Mouse (Mus musculus) forebrain, embryonic 11.5 days (tissue): ENCODE measurements around the gene Mecr. TPM values are rescaled to one million over a fixed set of nuclear protein-coding genes. Genes with fewer than 3 reads are reported as not detected.

Experiments used
- ATAC-seq: fragments of 200-750 bp; cut with Nextera tagmentation; replicated peaks from 2 replicates; pipeline ENCODE4 v1.8.0; 2017; ENCODE audit warnings: moderate TSS enrichment; ENCODE audit not compliant: low FRiP score
- DNase-seq: peaks from one replicate; pipeline ENCODE4 v3.0.0-alpha.2; 2017; ENCODE audit warnings: low spot score
- H3K27ac ChIP-seq: fragments of 300-500 bp; sonication (generic); 2 replicates; pipeline ENCODE4 v1.5.1; 2014; ENCODE audit warnings: low read depth, low read length
- H3K27me3 ChIP-seq: fragments of 300-500 bp; sonication (generic); 2 replicates; pipeline ENCODE4 v1.6.1; 2014; ENCODE audit warnings: mild to moderate bottlenecking, low read length, mixed read lengths; ENCODE audit not compliant: control insufficient read depth, insufficient read depth
- H3K36me3 ChIP-seq: fragments of 300-500 bp; sonication (generic); 2 replicates; pipeline ENCODE4 v1.6.1; 2014; ENCODE audit warnings: mild to moderate bottlenecking, low read length, moderate library complexity, mixed read lengths; ENCODE audit not compliant: control insufficient read depth, insufficient read depth
- H3K4me1 ChIP-seq: fragments of 300-500 bp; sonication (generic); replicated peaks from 2 replicates; pipeline ENCODE4 v1.6.1; 2014; ENCODE audit warnings: low read length, mixed read lengths; ENCODE audit not compliant: control insufficient read depth, insufficient read depth
- H3K4me2 ChIP-seq: fragments of 300-500 bp; sonication (generic); 2 replicates; pipeline ENCODE4 v1.6.1; 2014; ENCODE audit warnings: low read depth, mild to moderate bottlenecking, low read length, moderate library complexity, mixed read lengths; ENCODE audit not compliant: severe bottlenecking
- H3K4me3 ChIP-seq: fragments of 300-500 bp; sonication (generic); 2 replicates; pipeline ENCODE4 v1.5.1; 2014; ENCODE audit warnings: low read depth, low read length
- H3K9ac ChIP-seq: fragments of 300-500 bp; sonication (generic); 2 replicates; pipeline ENCODE4 v1.6.1; 2014; ENCODE audit warnings: low read length
- H3K9me3 ChIP-seq: fragments of 300-500 bp; sonication (generic); 2 replicates; pipeline ENCODE4 v1.6.1; 2016; ENCODE audit warnings: low read length, mixed read lengths; ENCODE audit not compliant: control insufficient read depth
- WGBS: fragments of 180-500 bp; shearing (Covaris S2); extraction: QIAGEN DNeasy Blood & Tissue Kit; methylation state at CpG from one replicate; pipeline ENCODE4 v1.1.7; 2014; 5-methylcytosine and 5-hydroxymethylcytosine counted together
- polyA plus RNA-seq: library from polyadenylated mRNA; unstranded; fragments of >200 nt; fragmentation: Nextera tagmentation; extraction: Ambion mirVana; gene quantifications from 2 replicates; pipeline ENCODE4 v1.2.1, GENCODE M21; 2014

Mecr gene
- polyA plus RNA-seq, 1 experiment from 2014 or later: 50.1 TPM

- no peak overlapping the region for H3K4me2 ChIP-seq
- no peak overlapping the region for H3K27ac ChIP-seq
- H3K4me1 ChIP-seq: no peaks in the 10 kb centered on the region
- 91% methylated on average over 7 of the region's 7 CpGs for WGBS
- no peaks in the 10 kb centered on the region for H3K27me3 ChIP-seq
- ATAC-seq (no peak), DNase-seq (no peak)
- no peak overlapping the region for H3K9ac ChIP-seq
- no peaks in the 10 kb centered on the region for H3K9me3 ChIP-seq
- no peak overlapping the region for H3K4me3 ChIP-seq
- no peaks in the 10 kb centered on the region for H3K36me3 ChIP-seq
These were observed 29.5 kb upstream of the Mecr start for GRCm38 (mm10) chr4:131813798-131814197.

GRCm38 (mm10) chr4:131814869-131815268 lies 28.4 kb upstream of the Mecr start:
- no peak overlapping the region for H3K9ac ChIP-seq
- no peak overlapping the region for H3K4me3 ChIP-seq
- no peaks in the 10 kb centered on the region for H3K36me3 ChIP-seq
- 88% methylated on average over 10 of the region's 10 CpGs for WGBS
- ATAC-seq (no peak), DNase-seq (no peak)
- H3K4me1 ChIP-seq: no peaks in the 10 kb centered on the region
- no peaks in the 10 kb centered on the region for H3K9me3 ChIP-seq
- no peak overlapping the region for H3K4me2 ChIP-seq
- no peak overlapping the region for H3K27ac ChIP-seq
- H3K27me3 ChIP-seq: no peaks in the 10 kb centered on the region

- Histone ChIP-seq H3K9ac (no peak overlapping the region), H3K27ac (no peak overlapping the region), H3K4me1 (peaks cover 2% of the 10 kb centered on the region; the same call in 1 of the 2 replicates), H3K36me3 (no peaks in the 10 kb centered on the region), H3K27me3 (no peaks in the 10 kb centered on the region), H3K9me3 (no peaks in the 10 kb centered on the region), H3K4me2 (no peak overlapping the region), H3K4me3 (no peak overlapping the region)
- 89% methylated on average over 10 of the region's 10 CpGs for WGBS
- DNase-seq (no peak), ATAC-seq (no peak)
These were observed 27.5 kb upstream of the Mecr start for GRCm38 (mm10) chr4:131815774-131816173.

- Histone ChIP-seq H3K36me3 (no peaks in the 10 kb centered on the region), H3K4me3 (no peak overlapping the region), H3K4me1 (peaks cover 10% of the 10 kb centered on the region; the same call in 1 of the 2 replicates), H3K27ac (no peak overlapping the region), H3K4me2 (no peak overlapping the region), H3K27me3 (no peaks in the 10 kb centered on the region), H3K9ac (no peak overlapping the region), H3K9me3 (no peaks in the 10 kb centered on the region)
- DNase-seq (no peak), ATAC-seq (no peak)
- WGBS: 67% methylated on average over 23 of the region's 23 CpGs
These were observed 24.3 kb upstream of the Mecr start for GRCm38 (mm10) chr4:131818926-131819325.

DNA sequence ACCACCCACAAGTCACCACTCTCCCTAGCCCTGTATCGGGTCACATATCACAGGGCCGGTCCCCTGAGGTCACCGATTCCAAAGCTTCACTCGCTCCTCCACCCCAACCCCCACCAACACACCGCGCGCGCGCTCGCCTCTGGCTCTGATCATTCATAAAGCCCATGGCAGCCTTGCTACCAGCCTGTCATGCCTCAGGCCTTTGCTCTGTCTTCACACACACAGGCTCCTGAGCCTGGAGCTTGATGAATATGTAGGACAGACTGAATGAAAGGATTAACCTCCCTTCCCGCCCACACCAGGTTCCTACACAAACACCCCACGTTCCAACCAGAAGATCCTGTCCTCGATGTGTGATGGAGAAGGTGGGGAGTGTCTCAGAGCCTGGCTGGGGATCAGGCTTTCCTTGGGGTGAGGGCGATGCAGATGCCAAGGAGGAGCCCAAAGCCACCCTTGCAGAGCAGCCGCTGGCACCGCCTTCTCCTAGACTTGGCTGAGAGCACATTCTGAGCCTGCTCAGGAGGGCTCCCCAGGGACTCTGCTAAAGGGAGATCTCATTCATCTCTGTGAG lies 22.0 kb upstream of the Mecr start:
- Histone ChIP-seq H3K27me3 (no peaks in the 10 kb centered on the region), H3K36me3 (no peaks in the 10 kb centered on the region), H3K9ac (peak overlapping the region; percentile 14; the same call in 1 of the 2 replicates), H3K27ac (no peak overlapping the region), H3K4me2 (no peak overlapping the region), H3K4me1 (peaks cover 18% of the 10 kb centered on the region; the same call in 1 of the 2 replicates), H3K9me3 (no peaks in the 10 kb centered on the region), H3K4me3 (no peak overlapping the region)
- no peak for DNase-seq
- 28% methylated on average over 16 of the region's 16 CpGs for WGBS
- no peak for ATAC-seq

DNA sequence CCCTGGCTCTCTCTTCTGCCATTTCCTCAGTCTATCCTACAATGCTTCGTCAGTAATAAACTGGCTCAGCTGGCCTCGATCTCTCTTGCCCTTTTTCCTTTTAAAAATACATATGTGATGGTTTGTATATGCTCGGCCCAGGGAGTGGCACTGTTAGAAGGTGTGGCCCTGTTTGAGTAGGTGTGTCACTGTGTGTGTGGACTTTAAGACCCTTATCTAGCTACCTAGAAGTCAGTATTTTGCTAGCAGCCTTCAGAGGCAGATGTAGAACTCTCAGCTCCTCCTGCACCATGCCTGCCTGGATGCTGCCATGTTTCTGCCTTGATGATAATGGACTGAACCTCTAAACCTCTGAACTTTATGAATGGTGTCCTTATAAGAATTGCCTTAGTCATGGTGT lies 20.7 kb upstream of the Mecr start:
- Histone ChIP-seq H3K36me3 (no peaks in the 10 kb centered on the region), H3K4me2 (no peak overlapping the region), H3K4me3 (no peak overlapping the region), H3K4me1 (peaks cover 18% of the 10 kb centered on the region; the same call in 1 of the 2 replicates), H3K27me3 (no peaks in the 10 kb centered on the region), H3K9me3 (no peaks in the 10 kb centered on the region), H3K27ac (no peak overlapping the region), H3K9ac (no peak overlapping the region)
- DNase-seq (no peak), ATAC-seq (no peak)
- WGBS: 91% methylated on average over 3 of the region's 3 CpGs

DNA sequence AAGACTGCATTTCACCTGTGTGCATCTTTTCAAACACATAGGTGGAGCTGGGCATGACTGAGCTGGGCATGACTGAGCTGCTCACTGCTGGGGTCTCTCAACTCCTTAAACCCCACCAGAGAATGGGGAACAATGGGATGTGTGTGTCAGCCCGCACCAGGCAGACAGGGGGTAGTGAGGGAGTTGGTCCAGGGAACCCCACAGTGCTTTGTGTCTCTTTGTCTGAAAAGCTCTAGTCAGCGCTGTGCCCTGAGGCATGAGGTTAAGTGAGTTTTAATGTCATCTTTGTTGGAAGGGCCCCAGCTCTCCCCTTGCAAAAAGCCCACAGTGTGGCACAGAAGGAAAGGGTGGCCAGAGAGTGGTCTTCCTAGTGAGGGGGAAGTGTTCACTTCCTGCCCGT lies 18.3 kb upstream of the Mecr start:
- WGBS: 9% methylated on average over 3 of the region's 3 CpGs
- no peaks in the 10 kb centered on the region for H3K27me3 ChIP-seq
- peaks cover 18% of the 10 kb centered on the region; the same call in 1 of the 2 replicates for H3K4me1 ChIP-seq
- H3K9ac ChIP-seq: no peak overlapping the region; the same call in 1 of the 2 replicates
- no peak for ATAC-seq
- H3K27ac ChIP-seq: no peak overlapping the region; the same call in 1 of the 2 replicates
- H3K4me2 ChIP-seq: no peak overlapping the region
- H3K4me3 ChIP-seq: no peak overlapping the region
- H3K36me3 ChIP-seq: no peaks in the 10 kb centered on the region
- no peaks in the 10 kb centered on the region for H3K9me3 ChIP-seq
- DNase-seq: no peak

DNA sequence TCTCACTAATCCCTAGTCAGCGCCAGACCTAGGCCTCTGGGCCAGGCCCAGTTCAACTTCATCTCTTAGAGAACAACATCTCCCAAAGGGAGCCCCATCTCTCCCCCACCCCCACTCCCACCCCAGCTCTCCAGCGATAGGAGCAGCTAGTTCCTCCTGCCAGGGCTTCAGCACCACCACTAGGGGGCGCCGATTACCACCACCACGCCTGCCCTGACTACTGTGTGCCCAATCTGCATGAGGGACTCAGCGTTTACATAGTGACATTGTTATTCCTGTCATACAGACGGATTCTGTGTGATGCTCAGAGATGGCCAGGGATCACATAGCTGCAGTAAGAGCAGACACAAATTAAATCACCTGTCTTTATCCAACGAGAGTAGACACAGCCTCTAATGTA lies 17.4 kb upstream of the Mecr start:
- H3K9me3 ChIP-seq: no peaks in the 10 kb centered on the region
- H3K27ac ChIP-seq: no peak overlapping the region
- 51% methylated on average over 8 of the region's 8 CpGs for WGBS
- H3K4me3 ChIP-seq: no peak overlapping the region
- H3K4me2 ChIP-seq: no peak overlapping the region
- no peaks in the 10 kb centered on the region for H3K36me3 ChIP-seq
- H3K9ac ChIP-seq: no peak overlapping the region
- no peaks in the 10 kb centered on the region for H3K27me3 ChIP-seq
- H3K4me1 ChIP-seq: peaks cover 15% of the 10 kb centered on the region; the same call in 1 of the 2 replicates
- no peak for ATAC-seq
- DNase-seq: no peak

- 3% methylated on average over 6 of the region's 6 CpGs for WGBS
- H3K9me3 ChIP-seq: no peaks in the 10 kb centered on the region
- H3K36me3 ChIP-seq: no peaks in the 10 kb centered on the region
- H3K4me2 ChIP-seq: no peak overlapping the region
- ATAC-seq (no peak), DNase-seq (peak; percentile 75)
- H3K4me3 ChIP-seq: no peak overlapping the region
- no peak overlapping the region for H3K9ac ChIP-seq
- H3K4me1 ChIP-seq: peaks cover 9% of the 10 kb centered on the region; the same call in 1 of the 2 replicates
- H3K27me3 ChIP-seq: no peaks in the 10 kb centered on the region
- no peak overlapping the region for H3K27ac ChIP-seq
These were observed 16.4 kb upstream of the Mecr start for GRCm38 (mm10) chr4:131826905-131827304.
